Mouse (Mus musculus) ES-E14 (cell line): ENCODE measurements around the gene Mief1. TPM values are rescaled to one million over a fixed set of nuclear protein-coding genes. Genes with fewer than 3 reads are reported as not detected.

Experiments used
- DNase-seq: peaks from one replicate; pipeline ENCODE4 v3.0.0-alpha.2; 2013; ENCODE audit warnings: low read depth, low spot score
- H3K27ac ChIP-seq: 2 replicates; pipeline ENCODE4 v1.5.1; 2012; ENCODE audit warnings: low read depth, mild to moderate bottlenecking, low read length, moderate library complexity, mixed read lengths; ENCODE audit not compliant: poor library complexity, insufficient read depth, severe bottlenecking
- H3K36me3 ChIP-seq: 2 replicates; pipeline ENCODE4 v1.6.1; 2012; ENCODE audit warnings: mild to moderate bottlenecking, low read length, moderate library complexity, mixed read lengths; ENCODE audit not compliant: control insufficient read depth, poor library complexity, insufficient read depth, severe bottlenecking
- H3K4me1 ChIP-seq, 2 experiments: fragments of 150-350 bp in 1 of 2; sonication (generic) in 1 of 2; 2 replicates each; pipeline ENCODE4 v1.6.1; 2012; ENCODE audit warnings: low read length in 2 of 2, mild to moderate bottlenecking in 1 of 2, mixed read lengths in 1 of 2; ENCODE audit not compliant: control insufficient read depth in 2 of 2, insufficient read depth in 2 of 2, poor library complexity in 1 of 2
- H3K4me3 ChIP-seq, 2 experiments: fragments of 150-350 bp in 1 of 2; sonication (generic) in 1 of 2; 2 replicates each; pipeline ENCODE4 v1.5.1; 2012; ENCODE audit warnings: low read length in 2 of 2, low read depth in 1 of 2, mild to moderate bottlenecking in 1 of 2, mixed read lengths in 1 of 2; ENCODE audit not compliant: insufficient read depth in 1 of 2, poor library complexity in 1 of 2, severe bottlenecking in 1 of 2
- H3K9ac ChIP-seq: 2 replicates; pipeline ENCODE4 v1.6.1; 2012; ENCODE audit warnings: low read depth, mild to moderate bottlenecking, low read length, mixed read lengths; ENCODE audit not compliant: poor library complexity, insufficient read depth, severe bottlenecking
- H3K9me3 ChIP-seq: fragments of 150-350 bp; sonication (generic); 2 replicates; pipeline ENCODE4 v1.6.1; 2012; ENCODE audit warnings: low read depth, mild to moderate bottlenecking, low read length; ENCODE audit not compliant: control insufficient read depth, insufficient read depth
- CHD2 ChIP-seq: IDR thresholded peaks from 2 replicates; pipeline ENCODE4 v1.6.1; 2014; ENCODE audit warnings: mild to moderate bottlenecking, low read depth, low read length, inconsistent platforms
- HCFC1 ChIP-seq: IDR thresholded peaks from 2 replicates; pipeline ENCODE4 v1.6.1; 2012; ENCODE audit warnings: low read length, inconsistent platforms, borderline replicate concordance; ENCODE audit not compliant: insufficient read depth
- MAFK ChIP-seq: IDR thresholded peaks from 2 replicates; pipeline ENCODE4 v1.6.1; 2014; ENCODE audit warnings: mild to moderate bottlenecking, low read depth, low read length, inconsistent platforms; ENCODE audit not compliant: insufficient read depth
- ZC3H11A ChIP-seq: IDR thresholded peaks from 2 replicates; pipeline ENCODE4 v1.6.1; 2012; ENCODE audit warnings: low read depth, mild to moderate bottlenecking, inconsistent platforms, low read length, borderline replicate concordance
- ZNF384 ChIP-seq: IDR thresholded peaks from 2 replicates; pipeline ENCODE4 v1.6.1; 2012; ENCODE audit warnings: low read depth, low read length, inconsistent platforms
- in situ Hi-C, 2 experiments: fragments of 600-800 bp; cut with MboI; formaldehyde crosslinking; loops; one replicate each; pipeline ENCODE4 v1.15.1; 2025; ENCODE audit warnings: low sequenced_read_pairs in 2 of 2, inconsistent platforms in 1 of 2; ENCODE audit not compliant: unreplicated experiment in 2 of 2
- total RNA-seq: library from RNA; depleted of rRNA; stranded (reverse); fragments of 300-350 nt; gene quantifications from 2 replicates; pipeline ENCODE4 v1.2.3, GENCODE M21; 2012

Mief1 gene
- total RNA-seq, 1 experiment: 57.7 TPM

DNA sequence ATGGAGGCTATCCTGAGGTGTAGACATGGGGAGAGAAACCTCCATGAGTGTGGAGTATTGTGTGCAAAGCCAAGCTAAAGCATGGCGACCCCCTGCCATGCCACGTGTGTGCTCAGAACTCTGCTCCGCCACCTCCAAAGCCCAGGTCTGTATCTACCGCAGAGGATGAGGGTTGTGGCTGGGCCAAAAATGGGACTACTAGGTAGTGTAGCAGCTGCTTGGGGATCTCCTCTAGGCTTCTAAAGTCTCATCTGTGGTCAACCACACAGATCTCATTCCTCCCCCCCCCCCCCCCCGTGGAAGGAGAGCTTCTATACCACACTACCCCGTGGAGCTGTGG is 41.6 kb upstream of the Mief1 start:
- Histone ChIP-seq H3K27ac (no peak overlapping the region), H3K9me3 (no peaks in the 10 kb centered on the region), H3K9ac (no peak overlapping the region), H3K36me3 (no peaks in the 10 kb centered on the region), H3K4me3 (no peak overlapping the region), H3K4me1 (peaks cover 2 to 15% of the 10 kb centered on the region in 2 experiments; a peak in 2 of 4 replicates)
- no peak for DNase-seq
- in situ Hi-C loops: no loop called here
- no peak for TF ChIP-seq CHD2
- TF ChIP-seq HCFC1: no peak
- TF ChIP-seq ZNF384: no peak
- no peak for TF ChIP-seq MAFK
- no peak for TF ChIP-seq ZC3H11A

DNA sequence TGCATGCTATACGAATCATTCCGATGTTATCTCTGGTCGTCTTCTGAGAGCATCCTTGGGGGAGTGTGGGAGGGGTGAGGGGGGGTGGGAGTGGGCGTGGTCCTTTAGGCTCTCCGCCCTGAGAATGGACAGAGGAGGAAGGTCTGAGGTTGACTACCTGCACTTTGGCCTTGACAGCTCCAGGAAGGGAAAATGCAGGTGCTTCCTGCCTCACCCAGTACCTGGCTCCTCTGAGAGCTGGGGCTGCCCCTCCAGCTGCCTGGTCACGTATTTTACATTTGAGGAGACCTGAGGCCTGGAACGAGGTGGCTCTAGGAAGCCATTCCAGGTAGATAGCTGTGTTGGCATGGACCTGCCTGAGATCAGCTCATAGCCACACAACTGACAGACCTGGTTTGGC is 41.0 kb upstream of the Mief1 start:
- in situ Hi-C loops: no loop called here
- Histone ChIP-seq H3K4me1 (peaks cover 2 to 15% of the 10 kb centered on the region in 2 experiments; a peak in 2 of 4 replicates), H3K4me3 (no peak overlapping the region), H3K9ac (no peak overlapping the region), H3K36me3 (no peaks in the 10 kb centered on the region), H3K27ac (no peak overlapping the region), H3K9me3 (no peaks in the 10 kb centered on the region)
- no peak for DNase-seq
- TF ChIP-seq CHD2: no peak
- TF ChIP-seq MAFK: no peak
- no peak for TF ChIP-seq ZC3H11A
- TF ChIP-seq HCFC1: no peak
- TF ChIP-seq ZNF384: no peak

DNA sequence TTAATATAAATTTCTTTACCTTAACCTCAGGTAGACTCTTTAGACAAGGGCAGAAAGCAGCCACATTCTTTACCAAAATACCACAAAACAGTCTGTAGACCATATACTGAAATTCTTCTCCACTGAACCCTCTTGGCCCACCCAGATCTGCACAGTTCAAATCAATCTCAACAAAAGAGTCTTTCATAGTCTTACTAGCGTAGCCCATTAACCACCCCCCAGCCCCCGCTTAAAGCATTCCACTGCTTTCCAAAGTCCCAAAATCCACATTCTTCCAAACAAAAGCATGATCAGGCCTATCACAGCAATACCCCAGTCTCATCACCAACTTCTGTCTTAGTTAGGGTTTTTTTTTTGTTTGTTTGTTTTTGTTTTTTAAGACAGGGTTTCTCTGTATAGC is 34.3 kb upstream of the Mief1 start:
- Histone ChIP-seq H3K4me1 (peaks cover 0 to 4% of the 10 kb centered on the region in 2 experiments; a peak in 1 of 4 replicates), H3K27ac (no peak overlapping the region), H3K9me3 (no peaks in the 10 kb centered on the region), H3K36me3 (no peaks in the 10 kb centered on the region), H3K4me3 (no peak overlapping the region), H3K9ac (no peak overlapping the region)
- no peak for TF ChIP-seq CHD2
- TF ChIP-seq HCFC1: no peak
- no peak for TF ChIP-seq ZC3H11A
- no peak for TF ChIP-seq MAFK
- no peak for TF ChIP-seq ZNF384
- no peak for DNase-seq
- in situ Hi-C loops: no loop called here

DNA sequence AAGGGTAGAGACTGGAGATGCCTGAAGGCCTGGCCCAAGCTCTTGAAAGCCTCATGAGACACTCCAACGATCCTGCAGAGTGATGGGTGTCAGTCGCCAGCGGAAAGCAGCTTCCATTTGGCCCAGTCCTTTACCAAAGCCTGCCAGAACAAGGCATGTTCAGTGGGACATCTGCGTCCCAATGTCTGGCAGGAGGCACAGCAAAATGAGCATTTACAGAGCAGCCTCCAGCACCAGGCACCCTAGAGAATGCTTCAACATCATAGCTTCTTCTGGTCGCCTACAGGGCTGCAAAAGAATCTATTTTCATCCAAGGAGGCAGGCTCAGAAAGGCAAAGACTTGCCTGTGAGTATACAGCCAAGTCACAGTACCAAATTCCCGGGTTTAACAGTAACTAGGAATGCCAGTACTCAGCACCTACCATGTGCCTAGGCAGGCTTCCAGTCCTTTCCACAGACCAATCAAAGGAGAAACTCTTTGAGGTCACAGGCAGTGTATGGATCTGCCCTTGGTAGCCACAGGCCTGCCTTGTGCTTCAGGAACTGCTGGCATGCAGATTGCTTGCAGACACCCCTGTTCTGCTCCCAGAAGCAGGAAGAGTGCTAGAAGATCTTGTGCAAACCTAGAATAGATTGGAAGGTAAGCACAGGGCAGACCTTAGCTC is 31.6 kb upstream of the Mief1 start:
- Histone ChIP-seq H3K36me3 (no peaks in the 10 kb centered on the region), H3K9me3 (no peaks in the 10 kb centered on the region), H3K4me3 (no peak overlapping the region), H3K9ac (no peak overlapping the region), H3K27ac (no peak overlapping the region), H3K4me1 (peaks cover 0 to 4% of the 10 kb centered on the region in 2 experiments; a peak in 1 of 4 replicates)
- in situ Hi-C loops: no loop called here
- TF ChIP-seq CHD2: no peak
- TF ChIP-seq MAFK: no peak
- no peak for TF ChIP-seq ZNF384
- TF ChIP-seq HCFC1: no peak
- TF ChIP-seq ZC3H11A: no peak
- no peak for DNase-seq

DNA sequence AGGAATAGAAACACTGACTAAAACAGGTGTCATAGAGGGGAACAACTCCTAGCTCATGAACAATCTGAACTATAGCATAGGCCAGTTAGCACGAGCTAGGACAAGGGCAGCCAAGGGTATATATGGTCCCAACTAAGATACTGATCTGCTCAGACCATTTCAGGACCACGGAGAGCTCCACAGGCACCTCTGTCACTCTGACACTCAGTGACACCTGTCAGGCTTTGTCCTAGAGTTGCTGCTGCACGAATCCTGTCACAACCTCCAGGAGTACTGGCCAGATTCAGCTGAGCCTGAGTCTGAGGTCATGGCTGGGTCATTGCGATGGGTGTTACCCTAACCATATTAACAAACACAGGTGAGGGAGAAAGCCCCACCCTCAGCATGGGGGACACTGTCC is 30.4 kb upstream of the Mief1 start:
- TF ChIP-seq HCFC1 (no peak), ZNF384 (no peak), MAFK (no peak)
- Histone ChIP-seq H3K9me3 (no peaks in the 10 kb centered on the region), H3K36me3 (no peaks in the 10 kb centered on the region), H3K9ac (no peak overlapping the region), H3K4me1 (peaks cover 0 to 4% of the 10 kb centered on the region in 2 experiments; a peak in 1 of 4 replicates), H3K27ac (no peak overlapping the region), H3K4me3 (no peak overlapping the region)
- peak; percentile 62 for DNase-seq
- in situ Hi-C loops: no loop called here
